Mouse (Mus musculus) hindbrain, embryonic 15.5 days (tissue): ENCODE results near the gene Zfp523. TPM values are rescaled to one million over a fixed set of nuclear protein-coding genes. Genes with fewer than 3 reads are reported as not detected.

ENCODE experiments used
- ATAC-seq: fragments of 200-750 bp; cut with Nextera tagmentation; 2 replicates; pipeline ENCODE4 v1.8.0; 2017; ENCODE audit warnings: low read depth, moderate number of reproducible peaks, moderate TSS enrichment; ENCODE audit not compliant: low FRiP score
- H3K27ac ChIP-seq: fragments of 300-500 bp; sonication (generic); replicated peaks from 2 replicates; pipeline ENCODE4 v1.5.1; 2015; ENCODE audit warnings: mild to moderate bottlenecking, inconsistent platforms
- H3K27me3 ChIP-seq: fragments of 300-500 bp; sonication (generic); 2 replicates; pipeline ENCODE4 v1.6.1; 2015; ENCODE audit warnings: control low read depth, inconsistent platforms
- H3K36me3 ChIP-seq: fragments of 300-500 bp; sonication (generic); 2 replicates; pipeline ENCODE4 v1.6.1; 2015; ENCODE audit warnings: control low read depth, inconsistent platforms
- H3K4me1 ChIP-seq: fragments of 300-500 bp; sonication (generic); replicated peaks from 2 replicates; pipeline ENCODE4 v1.6.1; 2015; ENCODE audit warnings: control low read depth, inconsistent platforms
- H3K4me2 ChIP-seq: fragments of 300-500 bp; sonication (generic); 2 replicates; pipeline ENCODE4 v1.6.1; 2015; ENCODE audit warnings: moderate library complexity, mild to moderate bottlenecking, inconsistent platforms
- H3K4me3 ChIP-seq: fragments of 300-500 bp; sonication (generic); 2 replicates; pipeline ENCODE4 v1.5.1; 2015; ENCODE audit warnings: mild to moderate bottlenecking, inconsistent platforms
- H3K9ac ChIP-seq: fragments of 300-500 bp; sonication (generic); 2 replicates; pipeline ENCODE4 v1.6.1; 2015; ENCODE audit warnings: inconsistent platforms
- H3K9me3 ChIP-seq: fragments of 300-500 bp; sonication (generic); 2 replicates; pipeline ENCODE4 v1.6.1; 2016; ENCODE audit warnings: control low read depth, inconsistent platforms
- WGBS: fragments of 180-500 bp; shearing (Covaris S2); methylation state at CpG from one replicate; pipeline ENCODE4 v1.1.7; 2015; 5-methylcytosine and 5-hydroxymethylcytosine counted together
- polyA plus RNA-seq: library from polyadenylated mRNA; unstranded; fragments of >200 nt; fragmentation: Nextera tagmentation; extraction: Ambion mirVana; gene quantifications from 2 replicates; pipeline ENCODE4 v1.2.1, GENCODE M21; 2015

Gene Zfp523
- polyA plus RNA-seq, 1 experiment from 2014 or later = 53.1 TPM

- Histone ChIP-seq H3K36me3 (no peaks in the 10 kb centered on the region), H3K4me1 (peaks cover 63% of the 10 kb centered on the region), H3K4me2 (peak within 1 kb of the TSS; percentile 93), H3K9ac (peak within 1 kb of the TSS; percentile 76), H3K4me3 (peak within 1 kb of the TSS; percentile 82), H3K9me3 (no peaks in the 10 kb centered on the region), H3K27ac (peak within 1 kb of the TSS; percentile 85), H3K27me3 (no peaks in the 10 kb centered on the region)
- ATAC-seq = peak; percentile 33
- under 1% methylated on average over 62 of the region's 97 CpGs for WGBS
These were observed 34.9 kb upstream of the Zfp523 start, which contains the start of gene Scube3 for GRCm38 (mm10) chr17:28141771-28142699. Gene Scube3 (plus strand): TSS chr17:28142141.

DNA sequence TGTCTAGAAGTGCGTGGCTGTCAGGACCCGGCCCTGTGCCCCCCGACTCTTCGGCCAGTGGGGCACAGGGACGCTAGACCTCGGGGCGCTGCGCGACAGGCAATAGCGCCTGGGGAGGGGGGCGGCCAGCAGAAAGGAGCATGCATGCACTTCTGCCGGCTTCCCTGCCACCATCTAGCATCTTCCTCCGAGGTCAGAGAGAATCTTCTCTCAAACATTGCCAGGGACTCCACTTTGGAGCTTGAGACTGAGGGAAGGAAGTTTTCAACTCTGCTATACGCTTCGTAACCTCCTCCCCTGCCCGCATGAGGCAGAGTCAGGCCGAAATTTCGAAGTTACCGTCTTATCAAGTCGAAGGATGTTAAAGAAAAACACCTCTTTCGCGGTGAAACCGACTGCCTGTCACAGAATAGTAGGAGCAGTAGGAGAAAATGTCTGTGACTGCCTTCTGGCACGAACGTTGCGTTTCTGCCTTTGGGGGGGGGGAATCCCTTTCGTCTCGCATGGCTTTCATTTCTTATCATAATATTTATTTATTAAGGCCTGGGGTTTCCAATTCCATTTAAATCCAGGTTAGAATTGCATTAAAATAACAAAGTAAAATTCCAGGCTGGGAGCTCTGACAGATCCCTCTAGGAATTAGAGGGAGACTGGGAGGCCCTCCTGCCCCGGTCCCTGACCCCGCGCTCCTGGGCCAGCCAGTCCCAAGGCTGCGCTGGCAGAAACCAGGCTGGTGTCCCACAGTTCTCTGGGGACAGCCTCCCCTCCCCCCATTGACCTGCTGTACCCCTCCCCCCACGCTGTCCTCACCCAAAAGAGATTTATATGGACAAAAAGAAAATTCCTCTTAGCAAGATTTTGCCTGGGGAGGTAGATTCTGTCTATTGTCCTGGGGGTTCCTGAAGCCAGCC lies 34.0 kb upstream of the Zfp523 start:
- Histone ChIP-seq H3K27me3 (no peaks in the 10 kb centered on the region), H3K4me3 (peak overlapping the region; percentile 82), H3K9ac (peak overlapping the region; percentile 76), H3K27ac (peak overlapping the region; percentile 85), H3K36me3 (no peaks in the 10 kb centered on the region), H3K4me1 (peaks cover 65% of the 10 kb centered on the region), H3K9me3 (no peaks in the 10 kb centered on the region), H3K4me2 (peak overlapping the region; percentile 93)
- WGBS = 1% methylated on average over 33 of the region's 33 CpGs
- no peak for ATAC-seq

DNA sequence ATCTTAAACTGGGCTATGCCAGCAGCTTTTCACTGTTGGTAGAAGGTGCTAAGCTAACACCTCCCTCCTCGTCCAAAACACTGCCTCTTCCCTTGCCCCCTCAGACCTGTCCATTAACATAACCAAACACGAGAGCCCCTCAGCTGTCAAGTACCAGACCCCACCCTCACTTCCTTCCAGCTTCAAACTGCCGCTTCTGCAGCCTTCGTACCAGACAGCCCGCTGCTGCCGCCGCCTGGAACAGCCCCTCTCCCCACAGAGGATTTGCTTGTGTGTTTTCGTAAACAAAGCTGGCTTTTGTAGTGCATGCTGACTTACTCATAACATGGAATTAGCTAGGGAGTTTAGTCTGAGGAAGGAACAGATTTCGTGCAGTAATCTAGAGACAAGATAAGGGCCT lies 33.2 kb upstream of the Zfp523 start:
- peaks cover 65% of the 10 kb centered on the region for H3K4me1 ChIP-seq
- no peak for ATAC-seq
- H3K9ac ChIP-seq = 0 out of 2 replicates have a peak overlapping the region, but pooled peaks have one; percentile 9
- H3K4me3 ChIP-seq = peak overlapping the region; percentile 82
- peak overlapping the region; percentile 93 for H3K4me2 ChIP-seq
- WGBS = 1% methylated on average over 9 of the region's 9 CpGs
- no peaks in the 10 kb centered on the region for H3K9me3 ChIP-seq
- H3K27ac ChIP-seq = no peak overlapping the region
- no peaks in the 10 kb centered on the region for H3K27me3 ChIP-seq
- H3K36me3 ChIP-seq = no peaks in the 10 kb centered on the region

- H3K9me3 ChIP-seq = no peaks in the 10 kb centered on the region
- H3K4me3 ChIP-seq = peak overlapping the region; percentile 82
- no peaks in the 10 kb centered on the region for H3K27me3 ChIP-seq
- H3K36me3 ChIP-seq = no peaks in the 10 kb centered on the region
- H3K4me2 ChIP-seq = peak overlapping the region; percentile 93
- H3K9ac ChIP-seq = no peak overlapping the region; the same call in 1 of the 2 replicates
- H3K27ac ChIP-seq = no peak overlapping the region
- 11% methylated on average over 6 of the region's 6 CpGs for WGBS
- H3K4me1 ChIP-seq = peaks cover 66% of the 10 kb centered on the region
- ATAC-seq = no peak
These were observed 32.7 kb upstream of the Zfp523 start for GRCm38 (mm10) chr17:28144241-28144640.

DNA sequence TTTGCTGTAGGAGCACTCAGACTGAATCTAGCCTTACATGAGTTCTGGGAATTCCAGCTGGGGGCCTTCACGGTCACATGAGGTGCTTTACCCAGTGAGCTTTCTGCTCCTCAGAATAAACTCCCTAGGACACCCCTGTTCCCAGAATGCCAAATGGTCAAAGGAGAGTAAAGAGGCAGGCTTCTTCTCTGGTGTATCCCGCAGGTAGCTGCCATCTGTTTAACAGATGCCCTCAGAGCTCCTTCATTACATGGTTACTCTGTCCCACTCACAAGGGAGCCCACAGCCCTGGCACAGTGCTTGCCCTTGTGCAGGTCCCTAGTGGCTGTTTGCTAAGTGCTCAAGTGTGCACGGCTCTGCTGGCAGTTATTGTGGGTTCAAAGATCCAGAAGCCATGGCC lies 28.6 kb upstream of the Zfp523 start:
- Histone ChIP-seq H3K36me3 (no peaks in the 10 kb centered on the region), H3K4me3 (no peak overlapping the region), H3K27me3 (no peaks in the 10 kb centered on the region), H3K9me3 (no peaks in the 10 kb centered on the region), H3K27ac (no peak overlapping the region), H3K4me1 (peaks cover 45% of the 10 kb centered on the region), H3K4me2 (no peak overlapping the region), H3K9ac (no peak overlapping the region)
- no peak for ATAC-seq
- WGBS = 69% methylated on average over 3 of the region's 3 CpGs

- H3K27me3 ChIP-seq = no peaks in the 10 kb centered on the region
- no peak overlapping the region for H3K9ac ChIP-seq
- no peaks in the 10 kb centered on the region for H3K9me3 ChIP-seq
- no peak overlapping the region for H3K27ac ChIP-seq
- 56% methylated on average over 8 of the region's 8 CpGs for WGBS
- H3K36me3 ChIP-seq = no peaks in the 10 kb centered on the region
- H3K4me2 ChIP-seq = no peak overlapping the region
- H3K4me3 ChIP-seq = no peak overlapping the region
- ATAC-seq = no peak
- peaks cover 32% of the 10 kb centered on the region for H3K4me1 ChIP-seq
These were observed 27.2 kb upstream of the Zfp523 start for GRCm38 (mm10) chr17:28149734-28150133.

DNA sequence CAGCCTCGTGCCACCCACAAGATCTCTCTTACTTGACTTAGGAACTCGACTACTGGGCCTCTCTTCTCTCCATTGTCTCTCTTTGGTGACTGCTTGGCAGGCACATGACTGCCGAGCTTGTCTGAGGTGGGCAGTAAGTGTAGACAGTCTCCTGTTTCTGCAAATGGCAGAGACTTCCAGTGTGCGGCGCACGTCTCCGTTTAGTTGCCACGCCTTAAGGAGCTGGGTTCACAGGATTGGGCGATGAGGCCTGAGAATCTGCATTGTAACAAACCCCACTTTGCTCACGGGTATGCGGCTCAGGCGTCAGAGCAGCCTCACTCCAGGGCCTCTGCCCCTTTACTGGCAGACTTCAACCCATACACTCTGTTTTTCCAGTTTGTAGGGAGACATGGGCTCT lies 26.5 kb upstream of the Zfp523 start:
- H3K4me3 ChIP-seq = no peak overlapping the region
- 72% methylated on average over 12 of the region's 12 CpGs for WGBS
- no peaks in the 10 kb centered on the region for H3K9me3 ChIP-seq
- no peaks in the 10 kb centered on the region for H3K27me3 ChIP-seq
- H3K27ac ChIP-seq = no peak overlapping the region
- H3K4me1 ChIP-seq = peaks cover 25% of the 10 kb centered on the region
- H3K36me3 ChIP-seq = no peaks in the 10 kb centered on the region
- no peak overlapping the region for H3K4me2 ChIP-seq
- ATAC-seq = no peak
- H3K9ac ChIP-seq = no peak overlapping the region

- H3K9me3 ChIP-seq = no peaks in the 10 kb centered on the region
- no peaks in the 10 kb centered on the region for H3K27me3 ChIP-seq
- no peak overlapping the region for H3K4me3 ChIP-seq
- H3K27ac ChIP-seq = no peak overlapping the region
- H3K36me3 ChIP-seq = no peaks in the 10 kb centered on the region
- H3K4me2 ChIP-seq = no peak overlapping the region
- 84% methylated on average over 6 of the region's 6 CpGs for WGBS
- ATAC-seq = no peak
- peaks cover 8% of the 10 kb centered on the region; the same call in 1 of the 2 replicates for H3K4me1 ChIP-seq
- H3K9ac ChIP-seq = no peak overlapping the region
These were observed 23.8 kb upstream of the Zfp523 start for GRCm38 (mm10) chr17:28153095-28153494.

DNA sequence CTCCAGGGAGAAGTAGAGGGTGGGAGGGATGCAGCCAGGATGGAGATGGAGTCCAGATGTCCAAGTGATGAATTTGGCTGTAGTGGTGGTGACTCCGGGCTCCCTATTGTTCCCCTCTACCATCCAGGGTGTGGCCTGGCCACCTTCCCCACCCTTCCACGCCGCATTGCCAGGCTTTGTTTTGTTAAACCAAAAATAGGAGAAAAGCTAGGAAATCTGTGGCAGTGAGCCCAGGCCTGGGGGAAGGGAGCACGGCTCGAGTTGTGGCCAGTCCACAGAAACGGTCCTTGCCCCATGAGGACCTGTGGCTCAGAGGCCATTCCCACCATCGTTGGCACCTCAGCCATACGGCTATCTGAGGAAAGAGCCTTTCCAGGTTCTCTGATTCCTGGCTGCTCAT lies 22.0 kb upstream of the Zfp523 start:
- Histone ChIP-seq H3K9me3 (no peaks in the 10 kb centered on the region), H3K27me3 (no peaks in the 10 kb centered on the region), H3K4me2 (no peak overlapping the region), H3K4me1 (peaks cover 4% of the 10 kb centered on the region; the same call in 1 of the 2 replicates), H3K4me3 (no peak overlapping the region), H3K9ac (no peak overlapping the region), H3K36me3 (no peaks in the 10 kb centered on the region), H3K27ac (no peak overlapping the region)
- no peak for ATAC-seq
- WGBS = 89% methylated on average over 8 of the region's 8 CpGs

DNA sequence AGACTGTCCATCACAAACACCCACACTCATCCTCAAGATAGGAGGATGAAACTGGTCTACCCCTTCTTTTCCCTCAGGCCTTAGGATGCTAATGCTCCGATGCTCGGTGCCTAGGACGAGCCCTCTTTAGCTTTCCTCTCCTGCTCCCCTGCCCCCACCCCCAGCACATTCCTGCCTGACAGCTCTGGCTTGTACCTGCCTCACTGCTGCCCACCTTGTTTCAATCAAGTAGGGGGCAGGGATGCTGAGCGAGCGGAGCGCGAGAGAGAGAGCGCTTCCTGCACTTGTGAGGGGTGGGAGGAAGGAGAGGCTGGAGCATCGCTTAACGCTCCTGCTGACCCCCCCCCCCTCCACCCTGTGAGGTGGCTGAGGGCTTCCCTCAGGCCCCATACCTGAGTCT lies 16.6 kb upstream of the Zfp523 start:
- peaks cover 8% of the 10 kb centered on the region; the same call in 1 of the 2 replicates for H3K4me1 ChIP-seq
- no peak overlapping the region for H3K4me2 ChIP-seq
- H3K27me3 ChIP-seq = no peaks in the 10 kb centered on the region
- no peak overlapping the region; the same call in 1 of the 2 replicates for H3K27ac ChIP-seq
- H3K9me3 ChIP-seq = no peaks in the 10 kb centered on the region
- no peak for ATAC-seq
- no peak overlapping the region for H3K9ac ChIP-seq
- no peaks in the 10 kb centered on the region for H3K36me3 ChIP-seq
- H3K4me3 ChIP-seq = no peak overlapping the region
- WGBS = 30% methylated on average over 10 of the region's 10 CpGs

GRCm38 (mm10) chr17:28161310-28161881 lies 15.5 kb upstream of the Zfp523 start:
- Histone ChIP-seq H3K4me3 (no peak overlapping the region), H3K27ac (no peak overlapping the region), H3K9me3 (no peaks in the 10 kb centered on the region), H3K36me3 (no peaks in the 10 kb centered on the region), H3K9ac (no peak overlapping the region), H3K4me2 (no peak overlapping the region), H3K27me3 (no peaks in the 10 kb centered on the region), H3K4me1 (peaks cover 8% of the 10 kb centered on the region; the same call in 1 of the 2 replicates)
- no peak for ATAC-seq
- 23% methylated on average over 10 of the region's 11 CpGs for WGBS
